Mouse (Mus musculus) lung, postnatal 0 days (tissue): ENCODE results near the gene Guf1.

Experiments
- CTCF ChIP-seq: IDR thresholded peaks from 2 replicates; pipeline ENCODE4 v1.5.1; 2016; ENCODE audit warnings: antibody characterized with exemption, mild to moderate bottlenecking
- EP300 ChIP-seq: IDR thresholded peaks from 2 replicates; pipeline ENCODE4 v1.6.1; 2016; ENCODE audit warnings: antibody characterized with exemption, mild to moderate bottlenecking, control low read depth

DNA sequence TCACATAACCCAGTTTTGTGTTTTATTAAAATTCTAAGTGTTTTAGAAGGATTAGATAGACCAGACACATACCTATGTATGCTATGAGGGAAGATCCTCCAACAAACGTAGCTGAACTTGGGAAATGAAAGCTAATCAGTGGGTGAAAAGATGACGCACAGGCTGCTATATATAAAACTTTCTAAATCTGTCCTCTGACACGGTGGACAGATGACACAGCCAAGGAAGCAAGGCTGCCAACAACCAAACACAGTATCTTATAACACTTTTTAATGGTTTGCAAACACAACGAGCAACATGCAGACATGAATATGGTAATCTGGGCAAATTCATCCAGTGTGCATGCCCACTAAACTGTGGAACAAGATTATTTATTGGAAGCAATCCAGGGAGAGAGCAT, 14.2 kb upstream of the Guf1 start, which contains the start of gene Yipf7:
- TF ChIP-seq CTCF (no peak), EP300 (no peak)
